In the genomic region with DNA sequence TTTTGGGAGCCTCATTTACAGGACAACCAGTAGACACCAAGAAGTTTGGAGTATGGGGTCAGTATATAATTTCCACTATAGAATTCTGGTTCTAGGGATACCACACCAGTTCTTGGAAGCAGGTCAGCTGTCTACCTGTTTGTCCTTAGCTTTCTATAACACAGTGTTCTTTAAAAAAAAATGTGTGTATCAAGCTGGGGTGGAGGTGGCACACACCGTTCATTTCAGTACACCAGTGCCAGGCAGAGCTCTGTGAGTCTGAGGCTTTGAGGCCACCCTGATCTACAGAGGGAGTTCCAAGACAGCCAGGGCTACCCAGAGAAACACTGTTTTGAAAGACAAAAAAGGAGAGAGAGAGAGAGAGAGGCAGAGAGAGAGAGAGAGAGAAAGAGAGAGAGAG, we compare ENCODE assay signal across 18 mouse cellular contexts.
"Had no signal": no experiment of that assay in that cellular context is flagged by ENCODE, and none has a peak within 500 bp of the region (broad histone marks: within the 10 kb centered on the region; RNA-seq: fewer than 3 reads in every experiment).

No protein-coding gene starts in this region.

- H3K27ac ChIP-seq: lung, embryonic 15.5 days; macrophage; midbrain, embryonic 12.5 days; neural tube, embryonic 12.5 days; stomach, embryonic 15.5 days; stomach, postnatal 0 days had no signal

- H3K9me3 ChIP-seq: lung, embryonic 15.5 days; megakaryocyte, embryonic 14.5 days; midbrain, embryonic 12.5 days; neural tube, embryonic 12.5 days; stomach, embryonic 15.5 days had no signal

- H3K4me2 ChIP-seq: lung, embryonic 15.5 days; midbrain, embryonic 12.5 days; neural tube, embryonic 12.5 days; stomach, embryonic 15.5 days had no signal

- H3K4me1 ChIP-seq: midbrain, embryonic 12.5 days; neural tube, embryonic 12.5 days; stomach, embryonic 15.5 days had no signal

- H3K9ac ChIP-seq: liver, postnatal 0 days; lung, embryonic 15.5 days; midbrain, embryonic 12.5 days; neural tube, embryonic 12.5 days; stomach, embryonic 15.5 days had no signal

- DNase-seq: liver, postnatal 0 days; lung, adult 2 months; lung, postnatal 14 days; lung, postnatal 36 days; midbrain, embryonic 14.5 days; right cerebral cortex, postnatal 14 days; thymus, adult 2 months; thymus, postnatal 25 days; thymus, postnatal 4 days had no signal

- H3K27me3 ChIP-seq: lung, embryonic 15.5 days; megakaryocyte, embryonic 14.5 days; midbrain, embryonic 12.5 days; neural tube, embryonic 12.5 days; stomach, embryonic 15.5 days had no signal

- H3K36me3 ChIP-seq: lung, embryonic 15.5 days; midbrain, embryonic 12.5 days; neural tube, embryonic 12.5 days; stomach, embryonic 15.5 days had no signal

- ATAC-seq: liver, postnatal 0 days; lung, postnatal 0 days; midbrain, embryonic 16.5 days had no signal

- H3K4me3 ChIP-seq: lung, embryonic 15.5 days; megakaryocyte, embryonic 14.5 days; midbrain, embryonic 12.5 days; neural tube, embryonic 12.5 days; stomach, embryonic 15.5 days had no signal
